Mouse (Mus musculus) ES-E14 (cell line): ENCODE measurements around the gene Phyhd1. TPM values are rescaled to one million over a fixed set of nuclear protein-coding genes. Genes with fewer than 3 reads are reported as not detected.

ENCODE experiments used
- DNase-seq: peaks from one replicate; pipeline ENCODE4 v3.0.0-alpha.2; 2013; ENCODE audit warnings: low read depth, low spot score
- H3K27ac ChIP-seq: 2 replicates; pipeline ENCODE4 v1.5.1; 2012; ENCODE audit warnings: low read depth, mild to moderate bottlenecking, low read length, moderate library complexity, mixed read lengths; ENCODE audit not compliant: poor library complexity, insufficient read depth, severe bottlenecking
- H3K36me3 ChIP-seq: 2 replicates; pipeline ENCODE4 v1.6.1; 2012; ENCODE audit warnings: mild to moderate bottlenecking, low read length, moderate library complexity, mixed read lengths; ENCODE audit not compliant: control insufficient read depth, poor library complexity, insufficient read depth, severe bottlenecking
- H3K4me1 ChIP-seq, 2 experiments: fragments of 150-350 bp in 1 of 2; sonication (generic) in 1 of 2; 2 replicates each; pipeline ENCODE4 v1.6.1; 2012; ENCODE audit warnings: low read length in 2 of 2, mild to moderate bottlenecking in 1 of 2, mixed read lengths in 1 of 2; ENCODE audit not compliant: control insufficient read depth in 2 of 2, insufficient read depth in 2 of 2, poor library complexity in 1 of 2
- H3K4me3 ChIP-seq, 2 experiments: fragments of 150-350 bp in 1 of 2; sonication (generic) in 1 of 2; 2 replicates each; pipeline ENCODE4 v1.5.1; 2012; ENCODE audit warnings: low read length in 2 of 2, low read depth in 1 of 2, mild to moderate bottlenecking in 1 of 2, mixed read lengths in 1 of 2; ENCODE audit not compliant: insufficient read depth in 1 of 2, poor library complexity in 1 of 2, severe bottlenecking in 1 of 2
- H3K9ac ChIP-seq: 2 replicates; pipeline ENCODE4 v1.6.1; 2012; ENCODE audit warnings: low read depth, mild to moderate bottlenecking, low read length, mixed read lengths; ENCODE audit not compliant: poor library complexity, insufficient read depth, severe bottlenecking
- H3K9me3 ChIP-seq: fragments of 150-350 bp; sonication (generic); 2 replicates; pipeline ENCODE4 v1.6.1; 2012; ENCODE audit warnings: low read depth, mild to moderate bottlenecking, low read length; ENCODE audit not compliant: control insufficient read depth, insufficient read depth
- CHD2 ChIP-seq: IDR thresholded peaks from 2 replicates; pipeline ENCODE4 v1.6.1; 2014; ENCODE audit warnings: mild to moderate bottlenecking, low read depth, low read length, inconsistent platforms
- HCFC1 ChIP-seq: IDR thresholded peaks from 2 replicates; pipeline ENCODE4 v1.6.1; 2012; ENCODE audit warnings: low read length, inconsistent platforms, borderline replicate concordance; ENCODE audit not compliant: insufficient read depth
- MAFK ChIP-seq: IDR thresholded peaks from 2 replicates; pipeline ENCODE4 v1.6.1; 2014; ENCODE audit warnings: mild to moderate bottlenecking, low read depth, low read length, inconsistent platforms; ENCODE audit not compliant: insufficient read depth
- ZC3H11A ChIP-seq: IDR thresholded peaks from 2 replicates; pipeline ENCODE4 v1.6.1; 2012; ENCODE audit warnings: low read depth, mild to moderate bottlenecking, inconsistent platforms, low read length, borderline replicate concordance
- ZNF384 ChIP-seq: IDR thresholded peaks from 2 replicates; pipeline ENCODE4 v1.6.1; 2012; ENCODE audit warnings: low read depth, low read length, inconsistent platforms
- in situ Hi-C, 2 experiments: fragments of 600-800 bp; cut with MboI; formaldehyde crosslinking; loops; one replicate each; pipeline ENCODE4 v1.15.1; 2025; ENCODE audit warnings: low sequenced_read_pairs in 2 of 2, inconsistent platforms in 1 of 2; ENCODE audit not compliant: unreplicated experiment in 2 of 2
- total RNA-seq: library from RNA; depleted of rRNA; stranded (reverse); fragments of 300-350 nt; gene quantifications from 2 replicates; pipeline ENCODE4 v1.2.3, GENCODE M21; 2012

Phyhd1 gene
- total RNA-seq, 1 experiment, result 2.7 TPM

DNA sequence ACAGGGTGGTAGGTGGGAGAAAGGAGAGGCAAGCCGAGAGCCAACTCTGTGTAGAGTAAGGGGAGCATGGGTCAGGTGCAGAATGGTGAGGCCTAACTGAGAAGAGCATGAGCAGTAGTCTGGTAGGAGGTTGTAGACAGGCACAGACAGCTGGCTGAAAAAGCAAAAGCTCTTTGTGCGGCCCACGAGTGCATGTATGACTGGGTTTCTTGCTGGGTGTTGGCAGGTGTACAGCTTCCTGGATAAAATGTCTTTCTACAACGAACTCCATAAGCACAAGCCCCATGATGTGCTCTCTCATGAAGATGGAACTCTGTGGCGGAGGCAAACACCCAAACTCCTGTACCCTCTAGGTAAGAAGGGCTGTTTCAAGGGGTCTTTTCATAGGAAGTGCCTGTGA lies 51.0 kb downstream of the Phyhd1 start:
- H3K4me1 ChIP-seq, result no peaks in the 10 kb centered on the region

DNA sequence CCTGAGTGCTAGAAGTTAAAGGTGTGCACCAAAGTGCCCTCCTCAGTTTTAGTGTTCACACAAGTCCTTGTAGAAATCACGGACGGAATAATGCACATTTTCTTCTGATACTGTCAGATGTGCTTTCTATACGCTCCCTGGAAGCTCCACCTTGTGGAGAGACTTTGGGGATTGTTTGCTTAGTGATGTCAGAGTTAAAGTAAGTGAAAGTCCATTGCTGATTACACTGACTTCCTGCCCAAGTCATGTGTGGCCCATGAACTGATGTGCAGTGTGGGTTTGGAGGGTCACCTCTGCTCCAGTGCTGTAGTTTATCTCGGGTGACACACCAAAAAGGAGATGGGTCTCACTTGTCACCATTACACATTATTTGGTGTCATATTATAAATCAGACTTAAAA lies 53.3 kb downstream of the Phyhd1 start:
- no peak overlapping the region for H3K9ac ChIP-seq
- no peak for DNase-seq
- no peaks in the 10 kb centered on the region for H3K9me3 ChIP-seq
- H3K4me3 ChIP-seq, result no peak overlapping the region
- TF ChIP-seq MAFK (no peak), CHD2 (no peak), ZC3H11A (no peak), ZNF384 (no peak), HCFC1 (no peak)
- H3K27ac ChIP-seq, result no peak overlapping the region
- H3K4me1 ChIP-seq, result no peaks in the 10 kb centered on the region
- H3K36me3 ChIP-seq, result peaks cover 63% of the 10 kb centered on the region
- in situ Hi-C loops, result loop anchor here in 1 of 2 experiments (25.0 kb wide), 2 partner anchors 407 to 1157 kb away; no protein-coding TSS in a partner anchor

More for the DNA sequence above, 51.0 kb downstream of the Phyhd1 start:
- no peak for DNase-seq
- TF ChIP-seq ZC3H11A (no peak), CHD2 (no peak), MAFK (no peak), HCFC1 (no peak), ZNF384 (no peak)
- Histone ChIP-seq H3K9ac (no peak overlapping the region), H3K4me3 (no peak overlapping the region), H3K36me3 (peaks cover 54% of the 10 kb centered on the region), H3K27ac (no peak overlapping the region), H3K9me3 (no peaks in the 10 kb centered on the region)
- in situ Hi-C loops, result loop anchor here in 1 of 2 experiments (25.0 kb wide), 2 partner anchors 405 to 1155 kb away; no protein-coding TSS in a partner anchor

DNA sequence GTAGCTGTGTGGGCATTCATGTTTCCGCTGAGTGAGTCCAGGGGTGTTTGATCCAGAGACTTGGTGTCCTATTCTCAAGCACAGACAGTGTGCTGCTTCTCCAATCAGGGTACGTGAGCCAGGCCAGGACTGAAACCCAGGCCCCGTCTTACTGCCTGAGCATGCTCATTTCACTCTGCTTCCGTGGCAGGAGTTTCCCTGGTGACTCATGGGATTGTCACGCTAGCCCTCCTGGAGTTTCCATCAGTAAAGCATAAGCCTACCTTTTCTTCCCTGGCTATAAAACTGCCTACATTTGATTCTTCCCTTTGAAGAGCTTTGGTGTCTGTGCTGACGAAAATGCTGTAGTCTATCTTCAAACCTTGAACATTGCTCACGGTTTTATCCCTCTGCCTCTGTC lies 57.1 kb downstream of the Phyhd1 start:
- Histone ChIP-seq H3K4me3 (no peak overlapping the region), H3K9ac (no peak overlapping the region), H3K27ac (no peak overlapping the region), H3K36me3 (peaks cover 62% of the 10 kb centered on the region), H3K9me3 (no peaks in the 10 kb centered on the region), H3K4me1 (no peaks in the 10 kb centered on the region)
- in situ Hi-C loops, result loop anchor here in 1 of 2 experiments (25.0 kb wide), 2 partner anchors 411 to 1161 kb away; no protein-coding TSS in a partner anchor
- no peak for DNase-seq
- no peak for TF ChIP-seq ZNF384
- no peak for TF ChIP-seq ZC3H11A
- TF ChIP-seq MAFK, result no peak
- TF ChIP-seq CHD2, result no peak
- no peak for TF ChIP-seq HCFC1

DNA sequence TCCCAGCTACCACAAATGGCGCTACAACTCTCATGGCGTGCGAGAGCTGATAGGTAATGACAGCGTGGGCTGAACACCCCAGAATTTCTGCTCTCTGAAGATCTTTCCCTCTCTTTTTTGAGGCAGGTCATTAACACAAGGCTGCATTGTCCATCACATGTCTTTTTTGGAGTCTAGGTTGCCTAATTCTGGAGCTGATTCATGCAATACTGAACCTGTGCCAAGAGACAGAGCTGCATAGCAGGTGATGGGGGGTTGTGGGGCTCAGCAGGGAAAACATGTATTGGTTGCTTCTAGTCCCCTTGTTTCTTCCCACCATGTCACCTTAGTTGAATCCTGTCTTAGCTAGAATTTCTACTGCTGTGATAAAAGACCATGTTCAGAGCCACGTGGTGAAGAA lies 59.3 kb downstream of the Phyhd1 start:
- no peak overlapping the region for H3K27ac ChIP-seq
- no peak for DNase-seq
- H3K4me1 ChIP-seq, result no peaks in the 10 kb centered on the region
- H3K9ac ChIP-seq, result no peak overlapping the region
- no peaks in the 10 kb centered on the region for H3K9me3 ChIP-seq
- in situ Hi-C loops, result no loop called here
- no peak overlapping the region for H3K4me3 ChIP-seq
- TF ChIP-seq CHD2 (no peak), ZC3H11A (no peak), ZNF384 (no peak), HCFC1 (no peak), MAFK (no peak)
- H3K36me3 ChIP-seq, result peaks cover 68% of the 10 kb centered on the region

DNA sequence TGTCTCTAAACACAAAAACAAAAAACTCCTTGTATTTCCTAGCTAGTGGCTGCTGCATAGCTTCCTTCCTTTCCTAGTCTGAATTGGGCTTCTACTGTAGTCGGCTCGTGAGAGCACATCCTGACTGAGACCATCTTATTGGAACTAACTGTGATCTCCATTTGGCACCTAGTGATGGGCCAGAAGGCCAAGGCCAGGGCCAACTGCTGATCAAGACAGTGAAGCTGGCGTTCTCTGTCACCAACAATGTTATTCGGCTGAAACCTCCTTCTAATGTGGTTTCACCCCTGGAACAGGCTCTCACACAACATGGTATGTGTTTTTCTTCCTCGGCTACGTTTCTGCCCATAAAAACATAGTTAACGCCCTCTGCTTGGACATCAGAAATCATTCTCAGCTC lies 61.3 kb downstream of the Phyhd1 start:
- H3K9ac ChIP-seq, result no peak overlapping the region
- in situ Hi-C loops, result no loop called here
- no peaks in the 10 kb centered on the region for H3K9me3 ChIP-seq
- TF ChIP-seq HCFC1 (no peak), MAFK (no peak), CHD2 (no peak), ZNF384 (no peak), ZC3H11A (no peak)
- no peak for DNase-seq
- H3K4me3 ChIP-seq, result no peak overlapping the region
- no peaks in the 10 kb centered on the region for H3K4me1 ChIP-seq
- H3K27ac ChIP-seq, result no peak overlapping the region
- peaks cover 71% of the 10 kb centered on the region for H3K36me3 ChIP-seq
